Mouse (Mus musculus) cerebellum, adult 8-10 months (tissue): ENCODE data around the gene Zfp810.
A peak's percentile ranks its signal among the peaks of the same experiment; 100 is the strongest.

Experiments used
- DNase-seq: peaks from one replicate; pipeline ENCODE4 v3.0.0; 2022

Zfp810 gene

DNA sequence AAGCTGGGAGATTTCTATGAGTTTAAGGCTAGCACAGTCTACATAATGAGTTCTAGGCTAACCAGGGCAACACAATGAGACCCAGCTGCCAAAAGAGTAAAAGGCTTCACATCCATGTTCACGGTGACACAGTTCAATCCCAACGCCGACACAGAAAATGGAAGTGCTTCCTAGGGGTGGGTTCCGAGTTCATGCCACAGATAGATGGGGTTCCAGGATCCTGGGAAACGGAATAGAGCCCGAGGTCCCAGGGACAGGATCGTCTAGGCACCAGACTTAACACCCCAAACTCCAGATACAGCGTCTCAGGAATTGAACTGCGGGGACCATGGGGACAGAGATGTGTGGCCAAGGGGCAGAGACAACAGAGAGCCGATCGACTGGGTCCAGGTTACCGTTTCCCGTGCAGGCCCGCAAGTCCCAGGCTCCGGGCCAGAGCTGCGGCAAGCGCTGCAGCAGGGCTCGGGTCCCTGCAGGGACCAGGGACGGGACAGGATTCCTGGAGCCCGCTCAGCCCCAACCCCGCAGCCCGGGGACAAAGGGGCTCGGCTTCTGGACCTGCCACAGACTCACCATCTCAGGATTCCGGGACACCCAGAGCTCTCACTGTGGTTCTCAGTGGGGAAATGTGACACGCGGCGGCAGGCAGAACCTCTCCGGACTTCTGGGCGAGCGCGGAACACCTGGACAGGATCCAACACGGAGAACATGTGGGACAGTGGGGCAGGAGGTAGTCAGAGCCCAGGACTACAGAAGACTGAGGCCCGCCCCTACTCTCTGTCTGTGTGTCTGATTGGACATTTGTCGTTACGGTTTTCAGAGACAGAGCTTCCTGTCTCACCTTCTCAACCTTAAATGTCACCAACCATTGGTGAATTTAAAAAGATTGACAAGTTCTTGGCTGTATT, 48.0 kb downstream of the Zfp810 start, which contains the start of gene Zfp599:
Gene Zfp599, minus strand, starts transcription at position 712 of the 908 bp plus-strand sequence.
- DNase-seq = peak; percentile 72

DNA sequence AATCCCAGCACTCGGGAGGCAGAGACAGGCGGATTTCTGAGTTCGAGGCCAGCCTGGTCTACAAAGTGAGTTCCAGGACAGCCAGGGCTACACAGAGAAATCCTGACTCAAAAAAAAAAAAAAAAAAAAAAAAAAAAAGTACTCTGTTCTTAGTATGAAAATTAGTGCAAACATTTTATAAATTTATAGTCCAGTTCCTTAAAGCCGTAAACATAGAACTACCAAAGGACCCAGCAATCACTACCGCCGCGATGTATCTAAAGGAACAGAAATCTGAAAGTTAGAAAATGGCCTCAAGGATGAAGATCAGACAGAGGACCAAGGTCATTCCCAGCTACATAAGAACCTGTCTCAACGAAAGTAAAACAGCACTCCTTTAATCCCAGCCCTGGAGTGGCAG, 48.7 kb downstream of the Zfp810 start:
- no peak for DNase-seq

GRCm38 (mm10) chr9:22256579-22256978, 50.9 kb downstream of the Zfp810 start:
- no peak for DNase-seq

- DNase-seq = no peak
Observed at GRCm38 (mm10) chr9:22244242-22244641, 63.2 kb downstream of the Zfp810 start.

GRCm38 (mm10) chr9:22240001-22240400, 67.4 kb downstream of the Zfp810 start:
- DNase-seq = no peak

- no peak for DNase-seq
Observed at GRCm38 (mm10) chr9:22230556-22230955, 76.9 kb downstream of the Zfp810 start.

DNA sequence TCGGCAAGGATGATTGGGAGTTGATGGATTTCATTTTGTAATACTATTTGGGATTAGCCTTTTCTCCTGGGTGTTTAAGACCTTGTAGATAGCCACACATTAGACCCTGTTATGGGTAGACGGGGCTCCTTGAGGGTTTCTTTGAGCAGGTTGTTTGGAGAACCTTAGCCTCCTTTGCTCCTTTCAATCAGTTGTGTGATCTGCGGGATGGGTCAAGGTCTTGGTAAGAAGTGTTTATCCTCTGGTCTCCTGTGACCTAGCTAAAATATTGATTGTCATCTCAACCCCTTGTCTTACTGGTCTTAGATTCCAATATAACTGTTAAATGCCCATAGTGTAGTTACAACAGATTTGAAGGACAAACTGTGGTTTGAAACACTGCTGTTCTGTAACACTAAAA, 77.4 kb downstream of the Zfp810 start:
- DNase-seq = no peak

DNA sequence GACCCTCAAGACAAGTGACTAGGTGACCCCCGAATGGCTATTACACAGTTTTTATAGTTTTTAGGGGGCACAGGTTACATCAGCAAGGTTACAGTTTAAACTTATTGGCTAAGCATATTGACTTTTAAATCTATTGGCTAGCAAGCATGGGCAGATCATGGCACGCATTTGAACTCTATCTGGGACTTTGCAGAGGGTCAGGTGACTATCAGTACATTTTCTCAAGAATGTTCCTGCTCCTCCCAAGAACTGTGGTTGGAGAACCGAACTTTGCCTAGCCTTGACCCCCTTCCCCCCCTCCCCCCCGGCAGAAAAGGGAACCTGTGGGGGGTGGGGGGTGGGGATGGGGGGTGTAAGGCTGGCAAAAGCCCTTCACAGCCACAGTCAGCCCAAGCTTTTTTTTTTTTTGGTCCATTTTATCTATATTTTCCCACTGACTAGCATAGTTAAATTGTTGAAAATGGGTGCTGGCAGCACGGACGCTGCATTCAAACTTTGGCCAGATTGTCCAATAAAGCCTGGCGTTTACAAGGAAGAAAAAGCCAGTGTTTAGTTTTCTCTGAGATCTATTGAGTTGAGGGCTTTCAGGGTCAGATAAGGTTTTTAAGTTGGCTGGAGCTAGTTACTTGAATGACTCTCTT, 77.9 kb downstream of the Zfp810 start:
- no peak for DNase-seq

DNA sequence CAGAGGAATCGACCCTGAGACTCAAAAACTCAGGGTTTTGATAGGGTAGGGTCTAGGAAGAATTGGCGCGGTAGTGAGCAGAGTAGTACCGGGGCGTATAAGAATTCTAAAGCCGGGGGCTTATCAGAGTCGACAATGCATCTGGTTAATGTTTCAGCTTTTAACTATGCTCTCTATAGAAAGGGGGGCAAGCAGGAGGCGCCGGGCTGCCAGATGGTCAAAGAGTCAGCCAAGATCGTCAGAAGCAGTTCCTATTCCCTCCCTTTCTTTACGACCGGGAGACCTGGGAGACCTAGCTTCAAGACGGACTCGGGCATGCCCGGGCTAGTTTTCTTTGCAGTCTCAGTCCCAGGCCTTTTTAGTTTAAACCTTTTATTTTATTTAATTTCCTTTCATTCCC, 80.6 kb downstream of the Zfp810 start:
- DNase-seq = peak; percentile 32
